Mouse (Mus musculus): Measurements from ENCODE around the gene Pax2. TPM values are rescaled to one million over a fixed set of nuclear protein-coding genes. Genes with fewer than 3 reads are reported as not detected.

The Pax2 gene
- total RNA-seq (2021) = not detected
- long read RNA-seq, experiment 1 = 0 reads
- long read RNA-seq, experiment 2 = 0 reads

DNA sequence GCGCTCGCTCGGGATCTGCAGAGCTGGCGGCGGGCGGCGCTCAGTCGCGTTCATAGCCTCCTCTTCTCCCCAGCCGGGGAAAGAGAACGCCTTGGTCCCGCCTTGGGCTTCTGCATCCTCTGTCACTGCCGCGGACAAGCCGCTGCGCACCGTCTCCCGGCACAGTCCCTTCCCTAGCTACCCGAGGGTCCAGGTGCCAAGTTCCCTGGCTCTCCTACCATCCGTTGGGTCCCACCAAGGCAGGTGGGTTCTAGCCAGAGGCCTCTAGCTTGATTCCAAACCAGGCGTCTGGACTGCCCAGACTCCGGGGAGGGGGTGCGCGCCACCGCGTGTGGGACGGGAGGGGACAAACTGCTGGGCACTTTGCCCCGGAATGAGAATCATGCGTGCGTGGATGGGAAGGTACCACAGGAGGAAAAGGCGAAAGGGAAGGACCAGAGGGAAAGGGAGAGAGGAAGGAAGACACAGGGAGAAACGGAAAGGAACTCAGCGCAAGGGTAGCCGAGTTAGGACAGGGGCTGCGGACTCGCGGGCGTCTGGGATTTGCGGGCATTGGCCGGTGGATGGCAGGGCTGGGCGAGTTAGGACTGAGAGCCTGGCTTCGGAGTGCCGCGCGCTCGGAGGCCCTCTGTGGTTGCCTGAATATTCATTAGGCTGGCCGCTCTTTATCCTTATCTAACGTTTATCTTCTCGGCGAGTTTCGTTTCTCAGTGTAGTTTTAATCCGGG, at the start of gene Pax2:
Gene Pax2 (plus strand): TSS at position 353 of the 728 bp plus-strand sequence.
- no peak for DNase-seq

DNA sequence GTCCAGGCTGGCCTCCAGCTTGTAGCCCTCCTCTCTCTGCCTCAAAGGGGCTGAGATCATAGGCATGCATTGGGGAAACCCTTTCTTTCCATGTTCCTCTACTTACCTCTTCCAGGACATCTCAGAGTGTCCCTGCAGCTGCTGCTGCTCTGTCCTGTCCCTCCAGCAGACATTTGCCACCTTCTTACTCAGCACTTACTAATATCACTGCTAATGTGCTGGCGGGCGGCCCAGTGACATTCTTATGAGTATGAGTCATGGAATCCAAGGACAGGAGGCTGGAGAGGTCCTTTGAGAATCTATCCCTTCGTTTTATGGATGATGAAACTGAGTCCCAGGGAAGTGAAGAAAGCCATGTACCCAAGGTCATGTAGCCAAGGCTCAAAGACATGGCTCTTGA, 47.0 kb upstream of the Pax2 start:
- no peak for DNase-seq

DNA sequence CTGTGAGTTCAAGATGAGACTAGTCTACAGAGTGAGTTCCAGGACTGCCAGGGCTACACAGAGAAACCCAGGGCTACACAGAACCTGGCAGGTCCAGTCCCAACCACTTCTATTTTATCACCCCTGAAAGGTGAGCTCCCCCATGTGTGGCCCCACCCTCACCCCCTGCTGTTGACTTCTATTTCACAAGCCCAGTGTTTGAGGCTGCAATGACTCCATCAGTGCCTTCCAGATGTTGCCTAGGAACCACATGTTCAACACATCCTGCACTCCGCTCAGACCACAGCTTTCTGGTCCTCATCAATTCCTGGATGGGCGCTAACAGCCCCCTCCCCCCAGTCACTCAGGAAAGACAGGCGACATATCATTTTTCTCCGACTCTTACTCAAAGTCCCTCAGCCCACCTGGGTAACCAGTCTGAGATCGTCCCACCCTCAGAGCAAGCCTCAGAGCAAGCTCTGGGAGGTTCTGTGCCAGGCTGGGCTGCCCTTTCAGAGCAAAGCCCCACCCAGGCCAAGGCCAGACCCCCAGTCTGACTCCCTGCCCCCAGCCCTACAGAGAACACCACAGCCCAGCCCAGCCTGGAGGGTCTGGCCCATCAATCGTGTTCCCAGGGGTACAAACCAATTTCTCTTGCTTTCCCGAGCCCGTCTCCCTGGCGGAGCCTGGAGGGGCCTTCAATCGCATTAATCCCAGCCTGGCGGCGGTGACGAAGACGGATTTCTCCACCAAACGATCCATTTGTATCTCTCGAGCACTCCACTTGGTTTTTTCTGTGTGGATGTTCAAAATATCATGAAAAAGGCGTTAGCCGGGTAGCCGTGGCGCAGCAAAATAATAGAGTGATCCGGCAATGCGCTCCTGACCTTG, 38.9 kb upstream of the Pax2 start:
- DNase-seq = no peak

DNA sequence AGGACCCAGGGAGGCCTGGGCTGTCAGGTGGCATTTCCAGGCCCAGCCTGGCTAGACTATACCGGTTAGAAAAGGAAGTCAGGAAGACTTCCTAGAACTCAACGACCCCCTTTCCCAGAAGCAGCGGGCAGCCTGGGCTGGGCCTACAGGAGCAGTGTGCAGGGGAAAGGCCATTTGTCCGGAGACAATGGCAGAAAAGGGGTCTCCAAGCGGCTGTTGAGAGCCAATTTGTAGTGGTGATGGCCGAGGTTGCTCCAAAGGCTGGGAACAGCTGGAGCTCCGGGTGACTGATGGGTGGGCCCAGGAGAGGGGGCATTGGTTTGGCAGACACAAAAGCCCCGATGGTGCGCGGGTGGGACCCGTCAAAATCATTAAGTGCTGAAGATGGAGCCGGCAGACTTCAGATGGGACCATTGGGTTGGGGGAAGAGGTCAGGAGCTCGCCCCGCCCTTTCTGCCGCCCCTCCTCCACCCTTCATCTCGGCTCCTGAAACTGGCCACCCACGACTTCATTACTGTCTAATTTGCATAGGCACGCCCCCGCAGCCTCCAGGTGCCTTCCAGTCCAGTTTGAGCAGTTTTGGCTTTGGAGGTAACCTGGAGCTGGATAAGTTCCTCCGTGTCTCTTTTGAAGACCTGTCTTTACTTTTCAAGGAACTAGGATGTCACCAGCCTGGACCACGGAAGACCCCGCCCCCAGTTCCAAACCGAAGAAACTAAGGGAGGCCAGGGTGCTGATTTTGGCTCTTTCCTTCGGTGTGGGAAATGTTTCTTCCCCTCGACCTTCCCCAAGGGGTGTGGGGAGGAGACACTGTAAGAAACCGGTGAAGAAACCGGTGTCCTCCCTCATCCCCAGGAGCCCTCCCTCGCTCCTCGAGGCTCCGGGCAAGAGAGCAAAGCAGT, 36.3 kb upstream of the Pax2 start:
- DNase-seq = no peak

DNA sequence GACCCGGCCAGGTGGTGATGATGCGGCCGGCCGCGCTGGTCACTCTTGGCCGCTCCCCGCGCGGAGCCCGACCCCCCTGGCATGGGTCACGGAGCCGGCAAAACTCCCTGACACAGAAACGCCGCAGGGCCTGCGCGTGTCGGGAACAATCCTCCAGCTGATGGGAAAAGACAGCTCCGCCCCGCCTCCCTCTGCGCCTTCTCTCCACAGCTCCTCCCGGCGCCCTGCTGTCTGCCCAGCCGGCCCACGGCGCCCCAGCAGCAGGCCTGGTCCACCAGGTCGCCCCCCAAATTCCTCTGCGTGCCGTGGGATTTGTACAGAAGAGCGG, 35.7 kb upstream of the Pax2 start:
- DNase-seq = no peak

DNA sequence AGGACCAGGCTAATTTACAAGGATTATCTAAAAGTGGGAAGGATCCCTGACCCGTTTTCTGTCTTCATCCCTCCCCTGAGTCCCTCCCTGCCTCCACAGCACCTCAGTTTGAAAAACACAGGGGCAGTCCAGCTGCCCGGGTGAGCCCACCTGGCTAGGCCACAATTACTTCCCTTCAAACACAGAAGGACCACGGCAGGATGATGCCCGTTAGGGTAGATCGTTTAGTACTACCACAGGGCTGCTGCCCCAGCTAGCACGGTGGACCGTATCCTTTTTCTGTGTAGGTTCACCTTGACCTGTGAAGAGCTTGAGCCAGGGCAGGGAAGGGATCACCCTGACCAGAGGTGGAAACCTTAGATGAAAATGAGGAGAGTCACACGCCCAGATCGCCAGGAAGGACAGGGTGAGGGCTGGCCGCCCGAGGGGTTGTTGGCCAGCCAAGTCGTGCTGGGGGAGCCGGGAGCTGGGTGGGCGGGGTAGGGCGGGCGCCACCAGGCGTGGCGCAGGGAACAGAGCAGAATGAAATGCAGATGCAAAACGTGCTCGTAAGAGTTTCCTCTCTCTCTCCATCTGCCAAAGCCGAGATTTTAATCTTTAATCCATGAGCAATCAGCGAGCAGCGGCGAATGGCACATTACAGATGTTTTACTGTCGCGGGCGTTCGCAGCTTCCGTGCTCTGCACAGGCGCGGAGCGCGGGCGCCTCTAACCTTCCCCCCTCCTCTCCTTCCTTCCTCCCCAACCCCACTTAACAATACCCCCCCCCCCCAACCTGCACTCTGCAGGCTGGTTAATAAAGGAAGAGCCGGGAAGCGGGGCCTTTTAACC, 32.0 kb upstream of the Pax2 start:
- DNase-seq = no peak

DNA sequence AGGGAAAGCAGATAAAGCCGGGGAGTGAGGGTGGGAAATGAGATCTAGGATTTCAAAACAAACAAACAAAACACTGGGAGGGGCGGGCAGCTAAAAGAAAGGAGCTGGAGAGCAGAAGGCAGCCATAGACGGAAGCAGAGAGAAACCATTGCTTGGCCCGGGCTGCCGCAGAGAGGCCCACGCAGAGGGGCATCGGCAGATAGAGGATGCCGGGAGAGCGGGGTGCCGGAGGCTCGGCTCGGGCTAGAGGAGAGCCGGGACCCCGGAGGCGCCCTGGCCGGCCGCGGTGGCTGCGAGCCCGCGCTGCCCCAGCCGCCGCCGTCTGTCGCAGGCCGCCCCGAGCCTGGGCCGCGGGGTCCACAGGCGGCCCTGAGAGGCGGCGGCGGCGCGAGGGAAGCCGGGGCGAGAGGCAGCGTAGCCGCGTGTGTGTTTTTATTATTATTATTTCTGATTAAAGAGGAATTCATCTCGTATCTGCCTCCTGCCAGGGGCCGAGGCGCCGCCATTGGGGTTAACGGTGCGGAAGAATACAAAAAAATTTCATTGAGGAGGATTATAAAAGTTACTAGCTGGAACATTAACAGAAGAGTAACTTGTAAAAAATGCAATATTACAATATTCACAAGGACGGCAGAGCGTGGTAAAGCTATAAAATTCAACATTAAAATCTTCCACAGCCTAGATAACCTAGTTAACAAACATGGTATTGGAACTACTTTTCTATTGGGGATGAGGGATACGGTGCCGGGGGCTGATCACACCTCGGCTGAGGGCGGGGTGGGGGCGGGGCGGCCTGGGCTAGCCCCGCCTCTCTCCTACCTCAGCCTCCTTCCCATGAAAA, 29.7 kb upstream of the Pax2 start:
- DNase-seq = peak; percentile 31

DNA sequence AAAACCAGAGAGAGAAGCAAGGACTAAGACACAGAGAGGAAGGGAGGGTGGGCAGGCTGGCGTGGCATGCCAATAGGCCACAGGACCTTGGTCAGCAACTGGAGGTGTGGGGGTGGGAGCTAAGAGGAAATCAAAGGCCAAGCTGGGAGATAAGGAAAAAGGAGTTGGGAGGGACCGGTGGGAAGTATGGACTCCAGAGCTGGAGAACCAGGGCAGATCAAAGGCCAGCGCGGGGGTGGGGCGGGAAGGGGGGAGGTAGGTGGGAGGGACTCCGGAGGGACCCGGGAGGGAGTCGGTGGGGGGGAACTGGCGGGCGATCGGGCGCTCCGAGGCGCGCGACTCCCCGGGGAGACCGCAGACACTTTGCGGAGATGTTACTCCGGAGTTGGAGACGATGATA, 21.7 kb upstream of the Pax2 start:
- DNase-seq = no peak

DNA sequence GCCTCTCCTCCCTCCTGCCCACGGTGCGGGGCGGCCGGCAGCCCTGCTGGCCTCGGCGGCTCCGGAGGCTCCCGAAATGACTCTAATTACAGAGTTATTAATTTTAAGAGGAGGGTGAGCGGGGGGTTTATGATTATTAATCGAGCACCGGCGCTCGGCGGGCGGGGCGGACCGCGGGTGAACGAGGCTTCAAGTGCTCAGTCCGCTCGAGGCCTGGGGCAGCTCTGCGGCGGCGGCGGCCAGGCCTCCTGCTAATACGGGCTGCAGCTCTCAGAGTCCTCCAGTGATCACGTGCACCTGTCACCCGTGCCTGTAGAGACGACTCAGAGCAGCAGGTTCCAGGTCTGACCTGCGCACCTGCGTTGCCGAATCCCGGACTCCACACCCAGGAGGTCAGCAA, 21.2 kb upstream of the Pax2 start:
- no peak for DNase-seq

DNA sequence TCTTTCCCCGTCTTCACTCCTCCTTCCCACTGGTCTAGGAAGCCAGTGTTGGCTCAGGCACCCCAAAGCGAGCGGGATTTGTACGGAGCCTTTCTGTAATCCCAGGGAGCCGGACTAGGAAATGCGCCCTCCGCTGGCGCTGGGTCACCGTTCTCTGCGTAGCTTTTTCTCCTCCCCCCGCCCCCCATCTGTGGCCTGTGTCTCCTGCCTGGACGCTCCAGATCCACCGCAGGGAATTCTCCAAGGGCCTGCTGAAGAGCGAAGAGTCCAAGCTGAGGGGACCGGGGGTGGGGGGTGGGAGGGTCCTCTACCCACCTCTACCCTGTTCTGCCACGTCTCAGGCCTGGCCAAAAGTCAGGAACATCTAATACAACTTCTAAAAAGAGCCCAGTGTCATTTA, 15.5 kb upstream of the Pax2 start:
- no peak for DNase-seq

DNA sequence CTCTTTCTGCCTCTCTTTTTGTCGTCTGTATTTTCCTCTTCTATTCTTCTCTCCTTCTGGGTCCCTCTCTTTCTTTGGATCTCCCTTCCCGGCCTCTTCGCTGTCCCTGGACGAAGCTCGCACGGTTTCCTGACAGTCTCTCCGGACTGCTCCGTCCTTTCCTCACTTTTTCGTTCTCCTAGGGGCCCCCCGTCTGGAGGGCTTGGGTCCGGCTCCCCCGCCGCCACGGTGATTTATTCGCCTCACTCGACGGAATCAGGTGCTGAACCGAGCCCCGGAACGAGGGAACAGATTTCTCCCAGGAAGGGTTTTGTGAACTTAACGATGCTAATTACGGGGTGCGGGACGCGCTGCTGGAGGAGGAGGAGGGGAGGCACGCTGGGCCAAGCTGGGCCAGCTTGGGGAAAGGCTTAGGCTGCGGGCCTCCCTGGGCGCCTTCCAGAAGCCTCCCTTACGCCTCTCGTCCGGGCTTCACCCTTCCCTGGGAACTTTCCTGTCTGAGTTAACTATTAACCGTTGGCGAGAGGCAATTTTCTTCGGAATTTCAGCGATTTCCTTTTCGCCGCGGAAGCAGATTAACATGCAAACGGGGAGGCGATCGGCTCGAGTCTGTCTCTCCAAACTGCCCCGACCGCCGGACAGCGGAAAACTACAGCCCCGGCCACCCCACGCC, 14.6 kb upstream of the Pax2 start:
- no peak for DNase-seq

DNA sequence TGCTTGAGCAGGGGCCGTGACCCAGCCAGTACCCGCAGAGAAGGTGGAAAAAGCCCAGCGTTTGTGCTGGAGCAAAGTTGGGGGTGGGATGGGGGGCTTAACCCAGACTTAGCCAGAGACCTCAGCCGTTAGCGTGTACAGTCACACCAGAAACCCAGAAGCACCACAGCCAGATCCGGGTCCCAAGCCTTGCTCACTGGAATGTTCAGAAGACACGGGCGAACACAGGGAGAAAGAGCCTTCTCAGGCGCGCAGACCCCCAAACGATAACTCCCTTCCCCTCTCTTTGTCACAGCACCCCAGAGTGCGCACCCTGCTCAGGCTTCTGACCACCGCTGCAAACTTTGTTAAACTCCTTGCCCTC, 14.1 kb upstream of the Pax2 start:
- DNase-seq = no peak

DNA sequence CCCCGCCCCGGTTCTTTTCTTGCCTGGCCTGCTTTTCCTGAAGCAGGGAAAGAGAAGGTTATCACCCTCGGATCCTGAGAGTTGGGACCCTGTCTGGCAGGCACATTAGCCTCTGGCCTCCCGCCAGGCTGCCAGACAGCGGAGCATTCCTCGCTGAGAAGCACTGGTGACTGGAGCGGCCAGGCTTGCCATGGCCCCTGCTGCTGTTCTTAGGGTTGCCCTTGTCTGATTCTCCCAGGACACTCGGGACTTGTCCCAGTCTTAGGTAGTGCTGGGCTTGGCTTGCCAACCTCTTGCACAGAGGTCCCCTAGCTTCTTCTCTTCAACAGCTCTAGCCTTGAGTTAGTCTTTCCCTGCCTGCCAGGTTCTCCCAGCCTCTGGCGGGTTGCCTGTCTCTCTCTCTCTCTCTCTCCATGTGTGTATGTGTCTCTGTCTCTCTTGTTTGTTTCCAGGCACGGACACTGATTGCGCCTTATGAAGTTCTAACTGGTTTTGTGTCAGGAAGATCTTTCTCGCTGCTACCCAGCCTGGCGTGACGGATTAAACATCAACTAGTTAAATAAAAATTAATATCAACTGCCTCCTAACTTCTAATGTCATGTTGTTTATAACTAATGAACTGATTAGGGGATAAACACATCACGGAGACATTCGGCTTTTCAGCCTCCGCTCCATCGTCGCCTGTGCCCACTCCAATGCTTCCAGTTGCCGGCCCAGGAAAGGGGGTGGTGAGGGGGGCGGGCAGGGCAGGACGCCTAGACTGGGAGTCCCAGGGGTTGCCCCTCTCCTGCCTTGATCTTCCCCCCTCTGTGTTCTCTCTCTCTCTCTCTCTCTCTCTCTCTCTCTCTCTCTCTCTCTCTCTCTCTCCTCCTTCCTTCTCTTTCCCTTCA, 13.5 kb upstream of the Pax2 start:
- no peak for DNase-seq

DNA sequence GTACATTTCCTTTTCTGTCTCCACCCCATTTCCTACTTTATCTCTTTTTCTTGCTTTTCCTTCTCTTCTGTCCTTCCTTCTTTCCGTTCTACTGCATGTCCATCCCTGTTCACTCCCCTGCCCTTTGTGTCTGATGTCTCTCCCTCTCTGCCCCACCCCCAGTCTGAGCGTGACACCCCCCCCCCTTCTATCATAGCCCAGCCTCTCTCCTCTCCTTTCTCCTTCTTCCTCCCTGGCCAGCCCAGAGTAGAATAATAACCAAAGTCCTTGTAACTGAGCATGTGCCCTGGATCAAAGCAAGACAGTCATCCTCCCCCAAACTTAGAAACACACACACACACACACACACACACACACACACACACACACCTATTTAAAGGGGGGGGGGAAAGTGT, 12.8 kb upstream of the Pax2 start:
- DNase-seq = no peak

DNA sequence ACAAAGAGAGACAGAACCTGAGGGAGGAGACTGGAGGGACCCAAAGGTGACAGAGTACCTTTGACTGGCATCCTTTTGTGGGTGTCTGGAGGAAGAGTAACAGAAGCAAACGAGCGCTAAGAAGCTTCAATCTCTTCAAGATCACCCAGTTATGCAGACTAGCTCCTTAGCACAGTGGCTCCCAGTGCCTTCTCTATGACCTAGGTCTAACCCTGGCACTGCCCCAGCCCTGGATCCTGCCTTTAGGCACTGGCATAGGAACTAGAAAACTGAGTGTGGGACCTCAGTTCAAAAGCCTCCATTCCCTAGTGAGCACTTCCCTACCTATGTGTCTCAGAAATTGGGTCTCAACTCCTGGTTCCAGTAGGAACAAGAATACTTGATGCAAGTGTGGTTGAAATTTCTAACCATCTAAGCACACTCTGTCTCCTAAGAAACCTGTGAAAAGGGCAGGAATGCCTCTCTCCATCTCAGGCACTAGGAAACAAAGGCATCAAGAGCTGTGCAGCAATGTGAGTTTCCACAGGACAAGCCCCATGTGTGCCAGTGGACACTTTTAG, 11.8 kb upstream of the Pax2 start:
- no peak for DNase-seq

DNA sequence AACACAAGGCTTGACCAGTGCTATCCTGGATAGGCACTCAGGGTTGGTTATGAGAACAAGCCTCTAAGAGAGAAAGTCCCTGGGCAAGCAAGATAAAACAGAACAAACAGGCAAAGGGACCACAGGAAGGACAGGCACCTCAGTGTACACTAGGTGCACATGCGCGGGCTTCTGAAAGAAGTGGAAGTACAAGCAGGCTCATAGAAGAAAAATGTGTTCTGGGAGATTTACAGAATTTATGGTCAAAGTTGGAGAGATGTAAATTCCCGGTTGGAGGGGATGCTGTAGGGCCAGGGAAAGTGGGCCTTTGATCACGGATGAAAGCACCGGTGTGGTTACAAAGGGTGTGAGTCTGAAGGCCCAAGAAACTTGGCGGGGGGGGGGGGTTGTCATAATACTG, 10.1 kb upstream of the Pax2 start:
- DNase-seq = no peak

DNA sequence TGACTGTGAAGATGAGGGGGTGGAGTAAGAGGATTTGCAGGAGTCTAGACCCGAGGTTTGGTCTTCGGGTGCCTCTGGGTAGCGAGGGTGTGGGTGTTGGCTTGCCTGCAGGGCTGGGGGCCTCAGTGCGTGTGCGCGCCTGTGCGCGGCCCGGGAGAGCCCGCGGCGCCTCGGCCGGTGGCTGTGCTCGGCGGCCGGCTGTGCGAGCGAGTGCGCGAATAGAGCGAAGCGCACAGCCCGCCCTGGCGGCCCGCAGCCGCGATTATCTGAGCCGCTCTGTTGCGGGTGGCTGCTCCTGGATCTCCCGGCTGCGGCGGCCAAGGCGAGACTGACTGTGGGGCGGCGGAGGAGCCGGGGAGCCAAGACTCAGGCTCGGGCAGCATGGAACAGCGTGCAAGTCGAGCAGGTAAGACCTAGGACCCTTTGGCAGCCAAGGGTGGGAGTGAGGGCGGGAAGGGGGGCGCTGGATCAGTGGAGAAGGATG, 9.3 kb upstream of the Pax2 start:
- DNase-seq = no peak

DNA sequence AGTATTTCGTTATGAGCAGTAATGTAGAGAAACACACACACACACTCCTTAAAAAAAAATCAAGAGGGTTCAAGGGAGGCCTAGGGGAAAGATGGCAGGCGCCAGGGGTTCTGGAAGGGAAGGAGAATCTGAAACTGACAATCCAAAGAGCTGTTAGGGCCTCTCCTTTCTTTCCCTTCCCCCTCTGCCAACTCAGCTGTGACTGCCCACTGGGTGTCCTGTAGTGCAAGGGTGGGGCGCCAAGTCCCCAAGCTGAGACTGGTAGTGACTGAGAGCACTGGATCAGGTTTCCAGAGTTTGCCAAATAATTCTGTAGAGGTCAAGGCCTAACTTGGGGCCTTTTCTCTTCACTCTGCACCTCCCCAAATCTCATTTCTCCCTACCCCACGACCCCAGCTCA, 8.4 kb upstream of the Pax2 start:
- DNase-seq = no peak

DNA sequence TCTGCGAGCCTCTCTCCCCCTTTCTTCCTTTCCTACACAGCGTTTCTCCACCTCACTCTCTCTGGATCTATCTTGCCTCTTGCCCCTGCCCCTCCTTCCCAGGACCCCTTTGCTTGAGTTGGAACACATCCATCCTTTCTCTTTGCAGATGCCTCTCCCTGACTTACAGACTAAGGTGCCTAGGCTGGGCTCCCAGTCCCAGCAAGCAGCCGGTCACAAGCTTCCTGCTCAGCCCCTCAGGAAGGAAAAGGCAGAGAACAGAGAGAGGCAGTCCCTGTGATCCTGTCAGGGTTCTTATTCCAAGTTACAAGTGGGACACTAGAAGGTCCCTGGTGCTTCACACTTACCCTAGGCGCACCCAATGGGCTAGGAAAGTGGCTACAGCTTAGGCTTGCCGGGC, 7.6 kb upstream of the Pax2 start:
- no peak for DNase-seq

Data from gastrocnemius, postnatal 25 days (tissue).